Mouse (Mus musculus) Muller cell, postnatal 12 days (primary cell): ENCODE data around the gene Cacna1c.
A peak's percentile ranks its signal among the peaks of the same experiment; 100 is the strongest.

Experiments used
- DNase-seq: peaks from one replicate; pipeline ENCODE4 v3.0.0-alpha.2; 2015; ENCODE audit errors: inconsistent ontology term

Gene Cacna1c

DNA sequence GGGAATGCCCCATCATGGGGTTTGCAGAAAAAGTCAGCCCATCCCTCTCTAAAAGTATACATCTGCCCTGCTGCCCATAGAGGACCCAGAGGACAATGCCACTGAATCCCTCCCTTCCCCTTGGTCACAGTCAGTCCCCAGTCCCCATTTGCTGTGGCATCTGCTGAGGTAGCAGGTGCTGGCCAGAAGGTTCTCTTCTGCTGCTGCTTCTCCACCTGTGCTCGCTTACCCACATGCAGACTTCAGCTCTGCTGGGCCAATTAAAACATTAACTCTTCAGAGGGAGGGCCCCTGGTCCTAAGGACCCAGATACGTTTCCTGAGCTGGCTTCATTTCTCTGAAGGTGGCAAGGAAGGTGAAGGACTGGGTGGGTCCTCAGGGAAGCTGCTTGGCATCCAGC, 272.3 kb downstream of the Cacna1c start:
- DNase-seq, result no peak

- no peak for DNase-seq
Observed at GRCm38 (mm10) chr6:118923212-118923577, 273.0 kb downstream of the Cacna1c start.

- peak; percentile 61 for DNase-seq
Observed at GRCm38 (mm10) chr6:118922328-118923211, 273.6 kb downstream of the Cacna1c start.

- no peak for DNase-seq
Observed at GRCm38 (mm10) chr6:118908176-118908575, 288.0 kb downstream of the Cacna1c start.

GRCm38 (mm10) chr6:118907704-118908103, 288.5 kb downstream of the Cacna1c start:
- DNase-seq, result peak; percentile 43

GRCm38 (mm10) chr6:118906878-118907277, 289.3 kb downstream of the Cacna1c start:
- no peak for DNase-seq

DNA sequence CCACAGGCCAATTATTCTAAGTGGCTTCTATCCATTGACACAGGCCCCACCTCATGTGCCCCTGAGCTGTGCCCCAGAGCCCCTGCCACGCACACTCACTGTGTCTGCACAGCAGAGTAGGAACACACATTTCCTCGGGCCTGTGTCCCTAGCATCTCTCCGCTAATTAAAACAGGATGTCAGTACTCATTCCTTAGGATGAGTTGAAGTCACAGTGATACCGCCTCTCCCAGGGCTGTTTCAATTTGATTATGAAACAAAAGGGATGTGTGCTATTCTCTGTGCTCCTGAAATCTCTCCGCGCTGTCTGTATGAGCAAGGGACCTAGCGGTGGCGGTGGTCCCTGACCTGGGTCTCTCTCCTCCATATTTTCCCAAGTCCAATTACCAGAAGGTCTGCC, 296.5 kb downstream of the Cacna1c start:
- DNase-seq, result no peak

- no peak for DNase-seq
Observed at GRCm38 (mm10) chr6:118897101-118897500, 299.1 kb downstream of the Cacna1c start.

GRCm38 (mm10) chr6:118894043-118894442, 302.2 kb downstream of the Cacna1c start:
- no peak for DNase-seq

DNA sequence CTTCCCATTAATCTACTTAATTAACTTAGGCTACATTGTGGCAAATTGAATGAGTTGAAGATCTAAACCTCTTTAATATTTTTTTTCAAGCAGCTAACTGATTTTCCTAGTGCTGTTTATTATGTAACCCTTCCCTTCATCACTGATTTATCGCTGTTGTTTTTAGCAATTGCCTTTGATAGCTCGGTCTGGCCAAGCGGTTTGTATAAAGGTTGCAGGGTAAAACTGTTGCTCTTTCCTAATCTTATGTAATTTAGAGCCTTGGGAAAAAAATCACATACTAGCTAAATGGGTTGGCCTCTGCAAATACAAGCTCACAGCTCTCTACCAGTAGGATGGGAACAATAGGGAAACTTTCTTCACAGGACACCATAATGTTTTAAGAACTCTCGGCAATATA, 306.8 kb downstream of the Cacna1c start:
- DNase-seq, result no peak

DNA sequence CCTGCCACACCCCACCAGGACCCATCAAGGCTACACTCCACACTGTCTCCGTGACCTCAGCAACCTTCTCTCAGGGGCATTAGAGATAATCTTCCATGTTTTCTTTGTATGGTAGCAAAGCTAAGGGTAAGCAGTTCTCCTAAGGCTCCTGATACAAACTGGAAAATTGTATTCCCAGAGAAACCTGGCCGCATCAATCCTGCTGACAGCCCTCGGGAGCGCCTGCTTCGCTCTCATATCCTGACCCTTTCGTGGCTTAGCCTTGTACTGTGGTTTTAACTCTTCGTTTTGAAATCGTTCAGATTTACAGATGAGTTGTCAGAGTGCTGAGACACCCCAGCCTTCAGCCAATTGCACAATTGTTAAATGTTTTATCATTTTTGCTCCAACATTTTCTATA, 309.2 kb downstream of the Cacna1c start:
- no peak for DNase-seq

- DNase-seq, result no peak
Observed at GRCm38 (mm10) chr6:118884961-118885360, 311.3 kb downstream of the Cacna1c start.

DNA sequence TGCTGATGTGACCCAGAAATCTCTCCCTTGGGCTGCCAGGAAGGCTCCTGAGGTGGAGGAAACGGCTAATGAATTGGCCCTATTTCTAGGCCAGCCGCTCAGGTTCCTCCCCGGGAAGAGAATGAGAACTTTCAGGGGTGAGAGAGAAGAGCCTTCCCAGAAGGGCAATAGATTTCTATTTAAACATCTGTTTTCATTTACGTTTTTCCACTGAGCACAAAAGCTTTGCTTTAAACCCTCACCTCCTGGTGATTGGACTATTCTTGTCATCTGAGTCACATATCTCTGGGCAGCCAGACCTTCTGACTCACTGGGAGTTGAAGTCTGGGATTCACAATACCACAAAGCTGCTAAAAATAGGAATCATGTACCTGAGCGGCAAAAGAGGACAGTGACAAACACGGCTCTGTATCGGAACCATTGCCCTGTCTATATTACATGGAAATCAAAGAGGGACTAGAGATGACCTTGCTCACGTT, 312.1 kb downstream of the Cacna1c start:
- peak; percentile 85 for DNase-seq

DNA sequence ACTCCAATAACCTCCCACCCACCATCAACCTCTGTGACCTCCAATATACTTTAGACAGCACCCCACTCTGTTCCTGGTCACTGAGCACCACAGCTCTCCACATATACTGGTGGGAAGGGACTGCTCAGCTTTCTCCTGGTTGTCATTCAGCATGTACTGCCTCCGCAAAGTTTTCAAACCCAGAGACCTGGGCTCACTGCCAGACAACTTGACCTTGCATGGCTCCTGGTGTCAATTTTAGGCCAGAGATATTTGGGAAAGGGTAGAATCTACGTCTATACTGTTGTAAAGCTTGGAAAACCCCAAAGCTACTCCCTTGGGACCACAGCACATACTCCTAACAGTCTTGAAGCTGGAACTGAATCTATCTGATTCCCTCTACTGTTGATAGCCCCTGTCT, 320.0 kb downstream of the Cacna1c start:
- DNase-seq, result no peak

DNA sequence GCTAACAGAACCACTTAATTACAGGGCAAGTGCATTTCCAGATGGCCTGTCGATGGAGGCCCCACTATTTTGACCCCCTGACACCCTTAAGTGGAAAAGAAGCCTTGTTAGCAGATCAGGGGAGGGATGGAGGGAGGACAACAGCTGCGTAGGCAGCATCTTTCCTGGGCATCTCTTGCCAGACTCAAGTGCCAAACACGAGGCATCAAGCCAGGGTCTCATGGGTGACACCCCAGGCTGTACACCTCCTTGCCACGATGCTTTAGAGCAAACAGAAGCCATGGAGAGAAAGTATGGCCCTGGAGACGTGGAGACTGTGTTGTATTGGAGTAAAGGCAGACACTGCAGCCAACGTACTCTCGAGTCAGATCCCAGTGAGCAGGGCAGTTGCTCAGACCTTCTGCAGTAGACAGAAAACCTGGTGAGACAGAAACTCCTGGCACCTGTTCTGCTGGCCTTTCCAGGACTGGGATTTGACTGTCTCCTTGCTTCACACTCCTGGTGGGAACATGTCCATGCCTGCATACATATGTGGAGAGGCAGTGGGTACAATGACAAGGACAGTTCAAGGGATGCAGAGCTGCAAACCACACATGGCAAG, 325.9 kb downstream of the Cacna1c start:
- no peak for DNase-seq

DNA sequence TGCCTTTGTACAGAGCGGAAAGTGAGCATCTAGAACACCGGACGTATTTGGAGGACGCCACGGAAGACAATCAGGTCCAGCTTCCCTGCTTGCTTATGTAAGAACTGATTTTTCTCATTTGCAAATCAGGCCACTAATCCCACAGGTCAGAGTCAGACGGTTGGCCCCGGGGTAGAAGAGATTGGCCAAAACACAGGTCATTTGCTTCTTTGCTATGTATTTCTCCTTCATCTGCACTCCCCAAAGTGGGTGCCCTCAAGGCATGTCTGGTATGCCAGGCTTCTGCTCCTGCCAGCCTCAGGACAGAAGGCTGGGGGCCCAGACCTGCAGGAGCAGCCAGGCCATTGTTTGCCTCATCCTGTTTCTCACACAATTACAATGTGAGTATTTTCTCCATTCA, 328.8 kb downstream of the Cacna1c start:
- DNase-seq, result peak; percentile 89

DNA sequence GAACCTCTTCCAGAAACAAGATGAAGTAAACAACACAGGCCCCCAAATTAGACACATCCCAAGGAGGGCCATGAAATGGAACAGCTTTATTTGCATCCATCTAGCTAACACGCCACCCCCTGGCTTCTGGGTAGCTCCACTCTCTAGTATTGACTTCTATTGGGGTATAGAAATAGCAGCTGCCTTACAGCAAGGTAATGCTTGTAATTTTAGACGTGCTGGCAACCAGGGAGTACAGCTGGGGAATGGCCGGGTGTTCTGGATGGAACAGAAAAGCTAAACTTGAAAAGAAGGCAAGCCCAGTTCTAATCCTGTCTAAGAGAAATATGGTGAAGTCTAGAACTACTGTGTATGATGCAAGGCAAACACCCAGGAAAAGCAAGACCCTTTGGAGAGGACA, 329.3 kb downstream of the Cacna1c start:
- DNase-seq, result no peak

- DNase-seq, result no peak
Observed at GRCm38 (mm10) chr6:118865777-118866380, 330.3 kb downstream of the Cacna1c start.

- DNase-seq, result no peak
Observed at GRCm38 (mm10) chr6:118864696-118865620, 331.3 kb downstream of the Cacna1c start.

- no peak for DNase-seq
Observed at GRCm38 (mm10) chr6:118862727-118863126, 333.5 kb downstream of the Cacna1c start.

- DNase-seq, result no peak
Observed at GRCm38 (mm10) chr6:118862091-118862490, 334.1 kb downstream of the Cacna1c start.

DNA sequence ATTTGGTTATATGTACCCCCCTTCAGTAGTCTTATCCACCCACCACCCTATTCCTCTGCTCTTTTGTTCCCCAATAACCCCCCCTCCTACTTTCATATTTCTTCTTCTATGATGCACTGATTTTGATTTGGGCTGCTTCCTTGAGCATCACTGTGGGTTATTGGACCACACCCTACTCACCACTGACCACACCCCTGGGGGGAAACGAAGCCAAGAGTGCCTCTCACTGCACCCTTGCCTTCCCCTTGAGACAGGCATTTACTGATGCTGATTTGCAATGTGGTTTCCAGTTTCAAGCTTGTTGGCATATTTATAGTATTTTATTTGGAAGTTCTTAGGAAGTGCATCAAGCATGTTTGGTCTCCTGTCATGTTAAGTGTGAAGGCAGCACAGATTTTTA, 337.8 kb downstream of the Cacna1c start:
- peak; percentile 20 for DNase-seq
